Mouse (Mus musculus): ENCODE results near the gene Rrp9.

DNA sequence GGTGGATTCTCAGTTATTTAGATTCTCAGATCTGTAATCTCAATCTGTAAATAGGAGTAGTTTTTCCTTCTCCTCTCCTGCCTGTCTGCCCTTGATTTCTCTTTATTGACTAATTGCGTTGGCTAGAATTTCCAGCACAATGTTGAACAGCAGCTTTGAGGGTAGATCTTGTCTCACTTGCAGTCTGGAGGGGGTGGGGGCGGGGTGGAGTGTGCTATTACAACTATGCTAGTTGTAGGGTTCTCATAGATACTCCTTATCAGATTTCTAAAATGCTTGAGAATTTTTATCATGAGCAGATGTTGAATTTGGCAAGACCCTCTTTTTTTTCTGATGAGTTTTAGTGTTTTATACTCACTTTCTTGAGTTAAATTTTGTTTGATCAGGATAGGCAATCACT, 43.7 kb downstream of the Rrp9 start:
- no peak for TF ChIP-seq CTCF (IDR thresholded peaks at IDR 0.05; ENCODE audit: extremely low read depth, insufficient read depth, low read length)
- no peak for TF ChIP-seq POLR2A (IDR thresholded peaks at IDR 0.05; ENCODE audit: extremely low read depth, insufficient read depth, low read length)
